Mouse (Mus musculus) cerebellum, adult 11 months (tissue): ENCODE data around the gene Cabp2.
"Not testable (repeated sequence)": the region's sequence is repeated elsewhere in the genome, so short reads cannot be mapped to it uniquely, and the experiment has no call there.

Source experiments
- DNase-seq: peaks from one replicate; pipeline ENCODE4 v3.0.0; 2022

Gene Cabp2

DNA sequence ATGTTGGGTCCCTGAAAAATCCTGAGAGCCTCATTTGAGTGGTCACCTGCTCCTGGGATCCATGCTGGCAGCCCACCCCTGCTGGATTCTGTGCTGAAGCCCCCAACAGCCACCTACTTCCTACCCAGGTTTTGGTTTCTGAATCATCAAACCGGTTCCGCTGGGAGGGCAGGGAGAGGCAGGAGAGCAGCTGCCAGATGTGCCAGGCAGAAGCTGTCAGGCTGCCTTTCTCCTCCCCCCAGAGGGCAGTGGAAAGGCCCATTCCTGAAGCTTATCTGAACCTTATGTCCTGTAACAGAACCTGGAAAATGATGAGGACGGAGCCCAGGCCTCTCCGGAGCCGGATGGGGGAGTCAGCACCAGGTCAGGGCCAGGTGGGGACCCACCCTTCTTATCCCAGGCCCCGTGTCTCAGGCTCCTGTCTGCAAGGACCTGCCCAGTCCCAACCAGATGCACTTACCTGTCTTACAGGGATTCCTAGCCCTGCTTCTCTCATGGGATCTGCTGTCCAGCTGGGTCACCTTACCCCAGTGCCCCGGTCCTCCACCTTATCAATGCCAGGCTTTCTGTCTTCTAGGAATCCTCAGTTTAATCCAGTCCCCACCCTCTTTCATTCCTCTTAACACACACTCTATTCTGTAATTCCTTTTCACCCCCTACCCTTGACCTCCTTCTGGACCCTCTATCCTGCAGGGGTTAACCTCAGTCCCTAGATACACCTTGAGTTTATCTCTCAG lies 45.5 kb downstream of the Cabp2 start:
- DNase-seq, result no peak

DNA sequence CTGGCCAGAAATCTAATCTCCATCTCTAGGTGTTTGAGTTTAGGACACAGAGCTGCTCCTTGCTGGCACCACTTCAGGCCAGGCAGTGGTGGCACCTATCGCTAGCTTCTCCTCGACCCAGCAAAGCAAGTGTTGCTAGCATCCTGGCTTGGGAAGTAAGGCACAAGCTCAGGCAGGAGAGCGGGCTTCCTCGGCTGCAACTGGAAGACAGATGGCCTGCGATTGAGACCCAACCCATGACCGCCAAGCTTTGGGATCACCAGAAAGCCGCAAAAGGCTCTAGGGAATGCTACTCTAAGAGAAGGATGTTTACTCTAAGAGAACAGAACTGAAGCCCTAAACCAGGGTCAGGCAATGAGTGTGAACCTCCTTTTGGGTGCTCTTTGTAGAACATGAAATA lies 48.1 kb downstream of the Cabp2 start:
- DNase-seq, result no peak

DNA sequence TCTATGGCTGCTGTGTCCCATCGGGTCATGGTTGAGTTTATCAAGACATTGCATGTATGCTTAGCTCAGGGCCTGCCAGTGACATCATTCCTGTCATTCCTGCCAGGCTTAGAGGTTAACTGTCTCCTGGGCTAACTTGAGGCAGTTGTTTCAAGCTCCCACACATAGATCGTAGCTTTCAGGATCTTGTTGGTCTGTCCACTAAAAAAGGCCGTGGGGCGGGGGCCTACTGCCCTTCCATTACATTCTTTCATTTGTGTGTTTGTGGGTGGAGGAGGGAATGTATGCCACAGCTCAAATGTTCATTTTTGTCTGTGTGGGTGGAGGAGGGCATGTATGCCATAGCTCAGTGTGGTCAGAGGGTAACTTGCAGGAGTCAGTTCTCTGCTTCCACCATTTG lies 48.7 kb downstream of the Cabp2 start:
- DNase-seq, result no peak

DNA sequence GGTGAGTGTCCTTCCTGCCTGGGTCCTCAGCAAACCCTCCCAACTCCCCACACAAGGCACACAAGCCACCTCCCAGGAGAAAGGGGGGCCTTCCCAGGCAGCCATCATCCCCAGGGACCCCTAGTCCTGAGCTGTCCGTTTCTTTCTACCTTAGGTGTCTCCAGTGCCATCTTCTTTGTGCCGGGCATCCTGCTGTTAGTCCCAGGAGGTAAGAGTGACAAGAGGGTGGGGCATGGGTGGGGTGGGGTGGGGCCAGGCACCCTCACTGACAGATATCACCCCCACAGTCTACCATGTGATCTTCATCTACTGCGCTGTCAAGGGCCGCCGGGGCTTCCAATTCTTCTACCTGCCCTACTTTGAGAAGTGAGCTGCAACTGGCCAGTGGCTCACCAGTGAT lies 49.7 kb downstream of the Cabp2 start:
- DNase-seq, result no peak

DNA sequence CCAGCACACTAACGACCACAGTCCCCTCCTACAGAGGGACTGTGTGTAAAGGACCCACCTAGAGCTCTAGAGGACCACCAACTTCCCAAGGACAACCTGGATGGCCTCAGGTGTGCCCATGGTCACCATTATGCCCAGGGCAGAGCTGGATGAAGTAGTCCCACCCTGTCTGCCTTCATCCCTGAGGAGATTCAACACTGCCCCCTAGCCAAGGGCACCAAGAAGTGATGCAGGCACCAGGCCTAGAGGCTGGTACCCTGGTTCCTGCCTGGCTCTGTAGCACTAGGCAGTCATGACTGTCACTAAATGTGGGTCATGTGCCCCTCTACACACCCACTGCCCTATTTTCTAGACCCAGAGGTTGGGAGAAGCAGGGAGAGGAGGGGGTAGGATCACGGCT lies 50.4 kb downstream of the Cabp2 start:
- no peak for DNase-seq

DNA sequence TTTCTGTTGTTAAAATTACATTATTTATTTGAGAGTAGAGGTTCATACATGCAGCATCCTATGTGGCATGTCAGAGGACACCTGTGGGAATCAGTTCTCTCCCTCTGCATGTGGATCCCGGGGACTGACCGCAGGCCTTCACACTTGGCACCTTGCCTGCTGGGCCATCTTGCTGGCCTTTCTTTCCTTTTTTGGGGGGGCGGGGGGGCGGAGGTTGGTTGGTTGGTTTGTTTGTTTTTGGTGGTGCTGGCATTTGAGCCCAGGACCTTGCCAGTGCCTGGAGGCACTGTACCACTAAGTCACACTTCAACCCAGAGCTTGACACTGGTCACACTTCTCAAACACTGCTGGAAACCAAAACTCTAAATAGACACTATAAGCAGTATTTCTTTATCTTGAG lies 53.0 kb downstream of the Cabp2 start:
- no peak for DNase-seq

DNA sequence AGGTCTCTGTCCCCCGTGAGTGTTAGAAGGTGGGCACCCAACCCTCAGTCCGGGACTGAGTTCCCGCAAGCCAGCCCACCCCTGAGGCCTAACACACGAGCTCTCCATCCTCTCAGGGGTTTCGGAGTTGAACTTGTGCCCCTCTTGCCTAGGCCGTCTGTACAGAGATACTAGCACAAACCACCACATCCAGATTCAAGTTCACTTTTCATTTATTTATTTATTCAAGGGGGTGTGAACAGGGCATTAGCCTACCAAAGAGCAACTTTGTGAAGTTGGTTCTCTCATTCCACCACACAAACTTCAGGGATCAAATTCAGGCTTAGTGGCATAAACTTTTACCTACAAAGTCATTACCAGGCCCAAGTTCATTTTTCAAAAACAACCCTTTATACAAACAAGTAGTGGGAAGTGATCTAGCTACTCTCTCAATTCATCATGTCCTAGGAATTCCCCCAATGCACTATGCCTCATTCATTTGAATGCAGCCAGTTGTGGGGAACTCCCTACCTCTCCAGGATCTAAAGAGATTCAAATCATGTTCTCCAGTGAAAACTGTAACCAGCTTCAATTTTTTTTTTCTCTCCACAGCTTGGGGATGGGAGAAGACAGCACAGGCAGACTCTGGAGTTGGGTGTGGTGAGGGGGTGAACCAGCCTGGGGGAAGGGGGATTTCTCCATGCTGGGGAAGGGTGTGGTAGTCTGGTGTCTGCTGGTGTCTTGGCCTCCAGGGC lies 54.0 kb downstream of the Cabp2 start:
- DNase-seq, result not testable (repeated sequence)

DNA sequence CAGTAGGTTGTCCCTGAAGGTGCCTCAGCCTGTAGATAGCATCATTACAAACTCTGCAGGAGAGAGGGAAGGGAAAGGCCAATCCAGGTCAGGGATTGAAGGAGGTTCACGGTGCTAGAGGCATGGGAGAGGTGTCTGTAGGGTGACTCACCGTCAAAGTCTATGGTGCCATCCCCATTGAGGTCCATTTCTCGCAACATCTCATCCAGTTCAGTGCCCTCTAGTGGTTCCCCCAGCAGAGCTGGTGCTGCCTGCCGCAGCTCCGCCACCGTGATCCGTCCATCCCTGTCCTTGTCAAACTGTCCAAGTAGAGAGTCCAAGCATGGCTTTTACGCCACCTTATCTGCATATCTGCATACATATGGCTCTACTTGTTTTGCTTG lies 54.6 kb downstream of the Cabp2 start:
- not testable (repeated sequence) for DNase-seq

DNA sequence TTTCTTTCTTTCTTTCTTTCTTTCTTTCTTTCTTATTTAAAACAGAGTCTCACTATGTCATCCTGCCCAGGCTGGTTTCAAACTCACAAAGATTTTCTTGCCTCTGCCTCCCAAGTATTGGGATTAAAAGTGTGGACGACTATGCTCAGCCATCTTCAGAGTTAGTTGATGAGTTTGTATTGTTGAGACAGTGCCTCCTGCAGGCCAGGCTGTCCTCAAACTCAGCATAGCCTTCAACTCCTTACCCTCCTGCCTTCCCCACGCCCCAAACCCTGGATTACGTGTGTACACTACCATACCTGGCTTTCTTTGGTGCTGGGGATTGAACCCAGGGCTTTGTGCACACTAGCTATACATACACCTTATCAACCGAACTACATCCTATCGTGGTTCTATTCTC lies 55.1 kb downstream of the Cabp2 start:
- no peak for DNase-seq
